Mouse (Mus musculus) cerebellum, adult 9-11 months (tissue): Measurements from ENCODE around the gene Zfp217.

ENCODE experiments used
- DNase-seq: peaks from one replicate; pipeline ENCODE4 v3.0.0; 2022

Zfp217 gene

GRCm38 (mm10) chr2:170158987-170159386, 11.1 kb upstream of the Zfp217 start:
- no peak for DNase-seq

GRCm38 (mm10) chr2:170158251-170158650, 10.3 kb upstream of the Zfp217 start:
- DNase-seq = no peak

DNA sequence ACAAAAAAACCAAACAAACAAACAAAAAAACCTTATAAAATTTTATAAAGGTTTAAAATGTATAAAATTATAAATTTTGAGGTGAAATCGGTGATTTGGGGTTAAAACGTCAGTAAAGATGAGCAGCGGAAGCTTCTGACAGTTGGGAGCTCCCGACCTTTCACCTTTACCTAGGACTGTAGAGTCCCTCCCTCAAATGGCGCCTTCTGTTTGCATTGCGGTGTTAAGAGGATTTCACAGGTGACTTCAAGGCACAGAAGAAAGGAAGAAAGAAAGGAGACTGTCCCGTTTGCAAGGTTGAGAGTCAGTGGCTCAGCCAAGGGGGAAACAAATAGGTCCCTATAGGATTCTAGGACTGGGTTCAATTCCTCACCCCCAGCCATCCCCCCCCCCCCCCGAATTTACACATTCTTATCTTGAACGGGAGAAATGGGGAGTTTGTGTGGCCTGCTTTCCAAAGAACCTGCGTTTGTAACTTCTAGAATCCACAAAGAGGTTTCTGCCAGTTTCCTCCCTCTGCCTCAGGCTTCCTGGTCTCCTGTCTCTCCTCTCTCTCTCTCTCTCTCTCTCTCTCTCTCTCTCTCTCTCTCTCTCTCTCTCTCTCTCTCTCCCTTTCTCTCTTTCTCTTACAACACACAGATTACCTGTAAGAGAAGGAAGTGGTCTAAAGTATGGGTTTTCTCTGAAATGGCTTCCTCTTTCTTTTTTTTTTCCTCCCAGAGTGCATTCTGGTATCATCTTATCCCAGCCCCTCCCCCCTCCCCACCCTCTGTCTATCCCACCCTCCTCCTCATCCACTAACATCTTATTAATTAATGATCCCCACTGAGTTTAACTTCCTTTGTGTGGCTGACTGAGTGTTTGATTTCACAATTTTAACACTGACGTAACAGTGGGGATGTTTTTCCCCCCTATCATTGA, 9.6 kb upstream of the Zfp217 start:
- no peak for DNase-seq

DNA sequence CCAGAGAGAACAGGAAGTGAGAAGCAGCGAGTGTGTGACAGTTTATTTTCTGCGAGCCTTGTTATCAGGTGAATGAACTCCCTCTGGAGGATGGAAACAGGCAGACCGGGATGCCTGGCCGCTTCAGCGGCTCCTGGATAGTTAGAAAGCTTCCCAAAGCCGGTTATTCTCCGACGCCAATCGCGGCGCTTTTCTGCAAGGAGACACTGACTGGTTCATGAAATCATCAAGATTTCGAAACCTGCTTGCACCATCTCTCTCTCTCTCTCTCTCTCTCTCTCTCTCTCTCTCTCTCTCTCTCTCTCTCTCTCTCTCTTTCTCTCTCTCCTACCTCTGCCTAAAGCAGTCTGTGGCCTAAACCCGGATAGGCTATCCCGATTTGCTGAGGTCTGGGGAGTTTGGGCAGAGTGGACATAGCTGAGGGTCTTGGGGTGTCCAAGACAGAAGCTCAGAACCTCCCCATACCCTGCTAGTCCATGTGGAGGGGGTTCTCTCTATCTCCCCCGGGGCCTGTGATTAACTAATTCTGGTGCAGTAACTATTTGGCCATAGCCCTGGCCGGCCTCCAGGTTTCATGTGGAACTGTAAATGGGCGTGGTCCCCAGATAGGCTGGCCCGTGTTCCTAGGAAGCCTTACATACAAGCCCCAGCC, 7.3 kb upstream of the Zfp217 start:
- DNase-seq = no peak

- DNase-seq = no peak
These were observed 6.8 kb upstream of the Zfp217 start for GRCm38 (mm10) chr2:170154738-170155088.

GRCm38 (mm10) chr2:170154301-170154721, 6.4 kb upstream of the Zfp217 start:
- no peak for DNase-seq

DNA sequence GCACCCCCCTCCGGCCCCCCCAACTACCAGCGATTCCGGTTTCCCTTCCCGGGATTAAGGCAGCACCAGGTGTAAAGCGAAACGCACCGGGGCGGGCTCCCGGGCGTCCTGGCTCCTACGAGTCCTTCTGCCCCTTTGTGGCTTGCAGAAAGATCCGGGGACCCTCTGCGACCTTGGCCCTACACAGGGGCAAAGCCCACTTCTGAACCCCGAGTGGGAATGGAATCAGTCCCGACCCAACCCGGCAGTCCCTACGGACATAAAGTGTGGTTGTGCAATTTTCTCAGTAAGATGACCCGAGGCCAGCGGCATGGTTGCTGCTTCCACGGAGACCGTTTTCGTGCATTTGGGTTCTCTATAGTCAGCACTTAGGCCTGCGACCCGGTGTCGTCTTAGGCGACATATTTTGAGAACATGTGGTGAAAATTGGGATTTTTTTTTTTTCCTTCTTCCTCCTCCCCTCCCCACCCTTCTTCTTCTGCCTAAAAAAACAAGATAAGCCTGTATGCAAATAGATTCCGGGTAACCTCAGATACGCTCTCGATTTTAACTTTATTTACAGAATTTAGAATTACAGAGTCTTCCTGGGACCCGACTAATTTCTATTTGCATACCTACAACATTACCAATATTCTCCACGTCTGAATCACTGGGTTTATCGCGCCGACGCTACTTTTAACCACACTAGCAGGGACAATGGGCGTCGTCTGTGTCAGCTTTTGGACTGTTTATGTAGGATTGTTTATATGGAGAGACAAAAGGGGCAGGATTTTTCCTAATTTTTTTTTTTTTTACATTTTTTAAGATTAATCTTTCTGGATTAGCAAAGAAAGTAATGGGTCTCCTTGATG, 5.7 kb upstream of the Zfp217 start:
- DNase-seq = no peak

- DNase-seq = no peak
These were observed 5.0 kb upstream of the Zfp217 start for GRCm38 (mm10) chr2:170152856-170153255.

- DNase-seq = no peak
These were observed 4.3 kb upstream of the Zfp217 start for GRCm38 (mm10) chr2:170152036-170152686.

DNA sequence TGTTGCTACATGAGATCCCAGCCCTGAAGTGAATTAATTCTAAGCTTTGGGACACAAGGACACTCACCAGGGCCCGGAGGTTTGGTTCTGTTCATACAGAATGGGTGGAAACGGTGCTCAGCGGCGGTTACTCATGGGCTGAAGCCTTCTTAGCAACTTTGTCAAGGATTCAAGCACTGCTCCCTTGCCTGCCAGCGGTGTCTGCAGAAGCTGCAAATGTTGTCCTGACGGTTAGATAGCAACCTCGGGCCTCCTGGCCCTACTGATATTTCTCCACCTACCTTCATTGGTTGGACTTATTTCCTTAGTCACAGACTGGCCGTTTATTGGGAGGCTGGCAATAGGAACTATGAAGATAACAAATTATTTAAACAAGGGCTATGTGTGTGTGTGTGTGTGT, 3.6 kb upstream of the Zfp217 start:
- DNase-seq = no peak

GRCm38 (mm10) chr2:170148828-170149227, 925 bp upstream of the Zfp217 start:
- DNase-seq = no peak

DNA sequence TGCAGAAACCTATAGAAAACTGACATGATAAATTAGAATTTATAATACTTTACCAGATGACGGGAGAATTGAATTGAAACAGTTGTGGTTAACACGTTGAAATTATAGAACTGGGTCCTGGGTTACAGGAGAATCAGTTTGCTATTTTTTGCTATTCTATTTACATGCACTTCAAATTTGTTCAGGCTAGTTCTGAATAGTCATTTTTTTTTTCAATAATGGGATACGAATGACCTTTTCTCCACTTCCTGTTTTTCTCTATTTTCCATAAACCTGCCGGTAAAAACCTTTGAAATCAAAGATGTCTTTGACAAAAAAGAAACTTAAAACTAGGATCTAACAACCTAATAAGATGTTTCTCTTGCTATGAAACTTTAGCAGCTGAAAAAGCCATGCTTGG, 733 bp downstream of the Zfp217 start:
- DNase-seq = no peak

DNA sequence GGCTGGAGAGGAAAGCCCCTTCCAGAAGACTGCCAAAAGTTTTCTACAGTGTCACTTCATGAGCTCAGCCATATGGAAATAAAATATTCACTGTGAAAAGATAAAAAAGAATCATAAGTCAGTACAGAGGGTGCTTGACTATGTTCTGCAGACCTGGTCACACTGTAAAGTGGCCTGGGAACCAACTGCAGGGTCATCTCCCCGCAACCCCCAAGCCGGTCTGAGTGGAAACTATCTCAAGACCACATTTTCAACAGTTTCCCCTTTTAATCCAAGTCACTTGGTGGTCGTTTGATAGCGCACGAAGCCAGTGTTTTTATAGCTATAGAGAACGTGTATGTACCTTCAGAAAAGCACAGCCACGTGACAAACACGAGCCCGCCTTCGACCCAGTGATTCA, 3.6 kb downstream of the Zfp217 start:
- no peak for DNase-seq

DNA sequence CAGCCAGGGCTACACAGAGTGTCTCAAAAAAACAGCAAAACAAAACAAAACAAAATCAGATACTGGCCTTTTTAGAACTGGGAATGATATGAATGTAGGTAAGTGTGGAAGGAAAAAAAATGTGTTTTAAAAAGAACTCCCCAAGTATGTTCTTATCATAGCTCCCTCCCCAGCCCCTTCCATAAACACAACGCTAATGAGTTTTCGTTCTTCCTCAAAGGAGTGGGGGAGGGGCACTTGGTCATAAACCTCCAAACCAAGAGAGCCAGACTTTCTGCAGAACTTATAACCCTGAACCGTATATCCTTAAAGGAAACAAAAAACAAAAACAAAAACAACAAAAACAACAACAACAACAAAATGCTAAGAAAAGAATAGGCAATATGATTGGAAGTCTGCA, 4.0 kb downstream of the Zfp217 start:
- no peak for DNase-seq

DNA sequence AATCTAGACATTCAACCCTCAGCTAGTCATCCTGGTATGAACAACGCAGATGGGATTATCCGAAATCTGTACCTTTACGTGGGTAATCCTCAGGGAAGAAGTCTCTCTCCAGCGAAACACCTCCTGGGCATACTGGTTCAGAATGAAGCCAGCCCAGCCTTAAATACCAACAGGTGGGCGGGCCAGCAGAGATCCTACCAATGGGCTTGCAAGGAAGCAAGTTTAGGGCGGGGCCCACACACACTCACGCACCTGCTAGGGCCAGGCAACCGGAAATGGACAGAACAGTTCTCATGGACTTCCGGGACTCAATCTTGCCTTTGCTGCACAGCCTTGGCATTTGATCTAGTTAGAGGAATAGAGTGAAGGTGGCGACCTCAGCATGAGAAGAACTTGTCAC, 5.4 kb downstream of the Zfp217 start:
- no peak for DNase-seq

DNA sequence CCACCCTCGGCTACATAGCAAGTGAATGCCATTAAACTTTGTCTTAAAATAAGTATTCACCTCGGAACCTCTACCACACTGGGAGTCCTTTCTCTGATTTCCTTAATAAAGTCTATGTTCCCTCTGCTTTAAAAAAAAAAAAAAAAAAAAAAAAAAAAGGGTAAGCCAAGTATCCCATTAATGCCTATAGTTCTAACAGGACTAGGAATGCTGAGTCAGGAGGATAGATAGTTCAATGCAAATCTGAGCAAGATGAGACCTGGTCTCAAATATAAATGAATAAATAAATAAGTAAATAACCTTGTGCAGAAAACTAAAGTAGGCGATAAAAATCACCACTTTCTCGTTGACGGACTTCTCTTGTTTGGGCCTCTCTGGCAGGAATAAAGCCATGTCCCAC, 6.4 kb downstream of the Zfp217 start:
- no peak for DNase-seq

DNA sequence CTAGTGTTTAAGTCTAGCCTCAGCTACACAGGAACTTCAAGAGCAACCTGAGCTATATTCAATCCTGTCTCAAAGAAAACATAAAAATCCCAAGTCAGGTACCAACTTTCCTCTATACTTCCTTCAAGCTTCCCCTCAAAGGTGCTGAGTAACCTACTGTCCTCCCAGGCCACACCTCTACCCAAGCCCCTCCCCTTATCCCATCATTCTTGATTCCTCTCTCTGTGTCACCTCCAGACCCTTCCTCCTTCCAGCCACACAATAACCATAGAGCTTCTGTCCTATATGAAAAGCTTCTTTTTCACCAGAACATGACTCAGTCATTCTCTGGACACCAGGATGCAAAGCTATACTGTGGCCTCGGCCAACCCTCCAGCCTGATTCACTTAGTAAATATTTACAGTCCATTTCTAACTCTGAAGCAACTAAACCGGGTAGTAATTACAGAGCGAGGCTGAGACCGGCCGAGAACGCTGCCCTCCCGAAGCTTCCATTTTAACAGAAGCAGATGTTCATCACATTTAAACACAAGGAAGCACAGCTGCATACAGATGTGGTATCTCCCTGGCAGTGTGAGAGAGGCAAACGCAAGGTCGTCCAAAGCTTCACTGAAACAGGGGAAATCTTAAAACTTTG, 8.4 kb downstream of the Zfp217 start:
- no peak for DNase-seq

DNA sequence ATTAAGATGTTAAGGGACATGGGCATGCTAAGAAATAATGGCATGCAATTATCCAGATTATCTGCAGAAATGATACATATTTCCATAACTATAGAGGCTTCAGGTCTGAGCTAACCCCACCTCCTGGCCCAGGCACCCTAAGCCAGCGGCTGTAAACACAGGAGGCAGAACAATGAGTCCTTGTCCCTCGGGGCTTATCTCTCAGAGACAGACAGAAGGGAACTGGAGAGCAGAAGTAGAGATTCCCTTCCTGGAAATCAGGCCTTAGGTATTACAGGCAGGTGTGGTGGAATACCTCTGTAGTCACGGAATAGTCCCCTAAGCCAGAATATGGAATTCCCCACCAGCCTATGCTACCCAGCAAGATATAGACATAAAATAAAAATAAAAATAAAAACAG, 11.0 kb downstream of the Zfp217 start:
- DNase-seq = no peak

DNA sequence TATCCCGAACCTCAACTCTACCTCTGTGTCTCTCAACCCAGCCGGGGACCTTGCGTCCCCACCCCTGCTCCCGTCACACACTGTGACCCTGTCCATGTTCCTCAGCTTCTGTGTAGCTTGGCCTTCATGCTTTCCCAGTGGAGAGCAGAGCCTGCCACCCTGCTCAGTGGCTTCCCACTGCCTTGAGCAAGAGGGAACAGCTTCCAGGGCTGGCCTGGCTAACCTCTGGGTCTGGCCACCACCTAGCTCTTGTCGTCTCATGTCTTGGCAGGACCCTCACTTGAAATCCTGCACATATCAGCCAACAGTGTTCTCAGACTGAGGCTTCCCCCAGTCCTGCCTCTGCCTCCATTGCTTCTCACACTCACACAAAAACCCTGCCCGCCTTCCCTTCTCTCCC, 12.1 kb downstream of the Zfp217 start:
- no peak for DNase-seq

DNA sequence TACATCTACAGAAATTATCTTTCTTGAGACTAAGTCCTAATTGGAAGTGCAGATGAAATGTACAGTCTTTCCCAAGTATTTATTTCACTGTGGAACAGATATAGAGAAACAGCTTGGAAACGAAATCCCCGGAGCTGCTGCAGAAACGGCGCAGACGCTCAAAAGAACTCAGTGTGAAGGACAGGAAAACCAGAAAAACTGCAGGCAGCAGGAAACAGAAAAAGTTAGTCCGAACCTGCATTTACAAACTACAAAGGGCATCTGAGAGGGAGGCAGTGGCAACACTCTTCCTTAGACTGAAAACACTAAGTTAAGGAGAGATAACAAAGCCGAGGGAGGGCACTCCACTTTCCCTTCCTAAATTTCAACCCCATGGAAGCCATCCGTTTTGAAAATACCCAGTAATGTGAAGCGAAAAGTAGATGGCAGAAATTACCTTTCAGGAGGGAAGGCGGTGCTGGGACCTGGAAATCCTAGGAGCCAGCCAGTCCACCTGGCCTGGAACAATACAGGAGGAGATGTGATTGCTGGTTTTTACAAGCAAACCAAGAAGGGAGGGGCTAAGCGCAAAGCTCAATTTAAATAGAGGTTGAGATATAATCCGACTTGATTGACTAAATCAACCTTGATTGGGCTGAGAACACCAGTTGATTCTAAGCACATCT, 13.7 kb downstream of the Zfp217 start:
- DNase-seq = no peak

DNA sequence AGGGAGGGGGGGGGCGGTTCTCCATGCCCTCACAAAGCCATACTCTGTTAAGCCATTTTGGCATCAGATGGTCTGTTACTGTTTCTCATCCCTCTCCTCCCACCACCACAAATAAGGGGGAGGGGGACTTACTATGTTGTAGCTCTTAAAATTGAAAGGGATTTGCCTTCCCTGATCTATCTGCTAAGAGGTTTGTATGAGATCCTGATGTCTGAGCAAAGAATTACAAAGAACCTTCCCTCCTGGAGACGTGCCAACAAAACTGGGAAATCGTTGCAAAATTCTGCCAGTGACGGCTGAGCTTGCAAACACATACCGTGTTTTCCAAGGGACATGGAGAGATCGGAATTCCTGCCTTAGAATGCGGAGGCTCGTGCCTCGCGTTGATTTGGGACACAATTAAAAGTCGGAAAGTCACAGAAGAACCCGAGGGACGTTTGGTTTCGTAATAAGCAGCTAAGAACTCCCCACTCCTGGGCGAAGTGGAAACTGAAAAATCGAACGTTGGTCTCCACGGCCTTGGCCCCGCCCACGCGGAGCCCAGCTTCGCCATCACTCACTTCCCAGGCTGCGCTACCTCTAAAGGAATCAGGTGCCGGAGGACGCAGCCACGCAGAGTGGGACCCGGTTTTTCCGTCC, 14.7 kb downstream of the Zfp217 start:
- DNase-seq = no peak

DNA sequence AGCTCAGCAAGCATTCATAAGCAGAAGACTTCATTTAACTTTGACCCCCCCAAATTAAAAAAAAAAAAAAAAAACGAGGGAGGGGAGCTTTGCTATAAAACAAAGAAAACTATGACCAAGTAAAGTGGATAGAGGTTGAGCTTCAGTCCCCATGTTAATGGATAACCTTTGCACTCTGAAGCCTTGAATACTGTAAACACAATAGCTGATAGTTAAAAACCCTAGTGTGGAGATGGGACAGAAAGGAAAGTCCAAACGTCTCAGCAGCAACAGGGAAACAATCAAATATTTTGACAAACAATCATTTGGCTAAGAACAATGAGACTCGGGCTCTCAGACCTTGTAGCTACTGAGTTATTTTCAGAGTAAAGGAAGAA, 15.2 kb downstream of the Zfp217 start:
- DNase-seq = no peak
